Mouse (Mus musculus): ENCODE measurements around the gene Szt2.
A peak's percentile ranks its signal among the peaks of the same experiment; 100 is the strongest.

GRCm38 (mm10) chr4:118359896-118360720 is 49.0 kb downstream of the Szt2 start:
- TF ChIP-seq E2F4 (IDR thresholded peaks at IDR 0.05; ENCODE audit: insufficient replicate concordance, low read depth, low read length) (no peak), CTCF (conservative IDR thresholded peaks at IDR 0.05 in 1 of 2, IDR thresholded peaks at IDR 0.05 in 1 of 2; ENCODE audit: low read depth in 2 of 2, low read length in 2 of 2) (no peak), ZC3H11A (IDR thresholded peaks at IDR 0.05; ENCODE audit: low read depth, low read length) (no peak), EP300 (IDR thresholded peaks at IDR 0.05; ENCODE audit: low read length) (no peak), POLR2A (IDR thresholded peaks at IDR 0.05; ENCODE audit: low read depth, low read length) (peak; percentile 83), USF2 (conservative IDR thresholded peaks at IDR 0.05; ENCODE audit: low read depth, low read length) (no peak), NELFE (IDR thresholded peaks at IDR 0.05; ENCODE audit: low read depth, low read length) (peak; percentile 82)
